Mouse (Mus musculus) intestine, embryonic 16.5 days (tissue): ENCODE data around the gene Ltb4r2. TPM values are rescaled to one million over a fixed set of nuclear protein-coding genes. Genes with fewer than 3 reads are reported as not detected.

Experiments
- ATAC-seq: fragments of 200-750 bp; cut with Nextera tagmentation; 2 replicates; pipeline ENCODE4 v1.8.0; 2017; ENCODE audit warnings: moderate TSS enrichment, moderate library complexity
- H3K27ac ChIP-seq: fragments of 300-500 bp; sonication (generic); 2 replicates; pipeline ENCODE4 v1.5.1; 2014; ENCODE audit warnings: mild to moderate bottlenecking, low read length
- H3K27me3 ChIP-seq: fragments of 300-500 bp; sonication (generic); replicated peaks from 2 replicates; pipeline ENCODE4 v1.6.1; 2014; ENCODE audit warnings: low read length, control low read depth, mixed read lengths; ENCODE audit not compliant: control insufficient read depth, insufficient read depth
- H3K36me3 ChIP-seq: fragments of 300-500 bp; sonication (generic); 2 replicates; pipeline ENCODE4 v1.6.1; 2014; ENCODE audit warnings: low read length, control low read depth; ENCODE audit not compliant: control insufficient read depth, insufficient read depth
- H3K4me1 ChIP-seq: fragments of 300-500 bp; sonication (generic); 2 replicates; pipeline ENCODE4 v1.6.1; 2014; ENCODE audit warnings: low read length, control low read depth, mixed read lengths; ENCODE audit not compliant: control insufficient read depth, insufficient read depth
- H3K4me2 ChIP-seq: fragments of 300-500 bp; sonication (generic); 2 replicates; pipeline ENCODE4 v1.6.1; 2014; ENCODE audit warnings: low read depth, low read length, control low read depth
- H3K4me3 ChIP-seq: fragments of 300-500 bp; sonication (generic); 2 replicates; pipeline ENCODE4 v1.5.1; 2014; ENCODE audit warnings: mild to moderate bottlenecking, low read length
- H3K9ac ChIP-seq: fragments of 300-500 bp; sonication (generic); 2 replicates; pipeline ENCODE4 v1.6.1; 2014; ENCODE audit warnings: low read depth, low read length
- H3K9me3 ChIP-seq: fragments of 300-500 bp; sonication (generic); 2 replicates; pipeline ENCODE4 v1.6.1; 2016; ENCODE audit warnings: low read length, control low read depth; ENCODE audit not compliant: control insufficient read depth
- WGBS: fragments of 180-500 bp; shearing (Covaris S2); extraction: QIAGEN DNeasy Blood & Tissue Kit; methylation state at CpG from one replicate; pipeline ENCODE4 v1.1.7; 2014; 5-methylcytosine and 5-hydroxymethylcytosine counted together
- polyA plus RNA-seq: library from polyadenylated mRNA; unstranded; fragments of >200 nt; fragmentation: Nextera tagmentation; extraction: Ambion mirVana; gene quantifications from 2 replicates; pipeline ENCODE4 v1.2.1, GENCODE M21; 2015

Gene Ltb4r2
- polyA plus RNA-seq, 1 experiment from 2014 or later, result 0.35 TPM

GRCm38 (mm10) chr14:55795380-55796163, 34.3 kb downstream of the Ltb4r2 start:
- peak; percentile 99 for ATAC-seq
- H3K4me1 ChIP-seq, result no peaks in the 10 kb centered on the region; the same call in 1 of the 2 replicates

More at GRCm38 (mm10) chr14:55795380-55796163, 34.3 kb downstream of the Ltb4r2 start:
- no peaks in the 10 kb centered on the region for H3K9me3 ChIP-seq
- no peak overlapping the region for H3K4me2 ChIP-seq
- no peaks in the 10 kb centered on the region for H3K27me3 ChIP-seq
- no peaks in the 10 kb centered on the region for H3K36me3 ChIP-seq
- H3K9ac ChIP-seq, result no peak overlapping the region
- H3K4me3 ChIP-seq, result no peak overlapping the region
- H3K27ac ChIP-seq, result peak overlapping the region; percentile 89
- 65% methylated on average over 15 of the region's 15 CpGs for WGBS

Other genes with a start within 250 kb of the Ltb4r2 start
- not detected in 2 replicates for gene Nrl, start 236.4 kb upstream of the Ltb4r2 start, polyA plus RNA-seq
- gene Pck2, start 221.2 kb upstream of the Ltb4r2 start, polyA plus RNA-seq, result 46.2 and 51.8 TPM in 2 replicates
- 102 and 104 TPM in 2 replicates for gene Dcaf11, start 201.4 kb upstream of the Ltb4r2 start, polyA plus RNA-seq
- gene A730061H03Rik, start 201.0 kb upstream of the Ltb4r2 start, polyA plus RNA-seq, result 2.0 and 2.2 TPM in 2 replicates
- gene Fitm1, start 185.8 kb upstream of the Ltb4r2 start, polyA plus RNA-seq, result 0.18 and 0.28 TPM in 2 replicates
- gene Psme1, start 183.3 kb upstream of the Ltb4r2 start, polyA plus RNA-seq, result 217 and 224 TPM in 2 replicates
- gene Emc9, start 176.1 kb upstream of the Ltb4r2 start, polyA plus RNA-seq, result 14.0 and 15.6 TPM in 2 replicates
- 347 and 368 TPM in 2 replicates for gene Psme2, start 170.3 kb upstream of the Ltb4r2 start, polyA plus RNA-seq
- 19.0 and 19.8 TPM in 2 replicates for gene Rnf31, start 169.7 kb upstream of the Ltb4r2 start, polyA plus RNA-seq
- 11.6 and 12.9 TPM in 2 replicates for gene Irf9, start 157.9 kb upstream of the Ltb4r2 start, polyA plus RNA-seq
- 13.1 and 13.9 TPM in 2 replicates for gene Rec8, start 143.4 kb upstream of the Ltb4r2 start, polyA plus RNA-seq
- 65.5 and 71.1 TPM in 2 replicates for gene Ipo4, start 125.5 kb upstream of the Ltb4r2 start, polyA plus RNA-seq
- 0.53 and 0.70 TPM in 2 replicates for gene Gm49378, start 123.5 kb upstream of the Ltb4r2 start, polyA plus RNA-seq
- gene Tm9sf1, start 117.6 kb upstream of the Ltb4r2 start, polyA plus RNA-seq, result 131 and 133 TPM in 2 replicates
- gene Tssk4, start 111.2 kb upstream of the Ltb4r2 start, polyA plus RNA-seq, result 1.0 and 1.3 TPM in 2 replicates
- gene Mdp1, start 100.9 kb upstream of the Ltb4r2 start, polyA plus RNA-seq, result 65.6 and 70.7 TPM in 2 replicates
- gene Gmpr2, start 89.5 kb upstream of the Ltb4r2 start, polyA plus RNA-seq, result 52.3 and 58.4 TPM in 2 replicates
- gene Nedd8, start 89.3 kb upstream of the Ltb4r2 start, polyA plus RNA-seq, result 464 and 495 TPM in 2 replicates
- 32.6 and 37.1 TPM in 2 replicates for gene Tinf2, start 79.6 kb upstream of the Ltb4r2 start, polyA plus RNA-seq
- gene Tgm1, start 47.5 kb upstream of the Ltb4r2 start, polyA plus RNA-seq, result 0.75 and 1.4 TPM in 2 replicates
- gene Rabggta, start 39.2 kb upstream of the Ltb4r2 start, polyA plus RNA-seq, result 36.9 and 37.5 TPM in 2 replicates
- 151 and 173 TPM in 2 replicates for gene Dhrs1, start 15.7 kb upstream of the Ltb4r2 start, polyA plus RNA-seq
- 28.3 and 33.6 TPM in 2 replicates for gene Nop9, start 15.7 kb upstream of the Ltb4r2 start, polyA plus RNA-seq
- gene Cideb, start 3.0 kb upstream of the Ltb4r2 start, polyA plus RNA-seq, result 118 and 152 TPM in 2 replicates
- 1.0 and 1.1 TPM in 2 replicates for gene Ltb4r1, start 4.5 kb downstream of the Ltb4r2 start, polyA plus RNA-seq
- 6.5 and 6.6 TPM in 2 replicates for gene Adcy4, start 22.7 kb downstream of the Ltb4r2 start, polyA plus RNA-seq
- 51.2 and 55.8 TPM in 2 replicates for gene Ripk3, start 27.4 kb downstream of the Ltb4r2 start, polyA plus RNA-seq
- 21.1 and 21.2 TPM in 2 replicates for gene Nfatc4, start 61.7 kb downstream of the Ltb4r2 start, polyA plus RNA-seq
- gene Nynrin, start 92.6 kb downstream of the Ltb4r2 start, polyA plus RNA-seq, result 12.6 and 13.6 TPM in 2 replicates
- gene Cbln3, start 123.0 kb downstream of the Ltb4r2 start, polyA plus RNA-seq, result 0.17 and 0.27 TPM in 2 replicates
- 12.5 and 13.6 TPM in 2 replicates for gene Khnyn, start 123.5 kb downstream of the Ltb4r2 start, polyA plus RNA-seq
- gene Sdr39u1, start 138.9 kb downstream of the Ltb4r2 start, polyA plus RNA-seq, result 85.2 and 89.2 TPM in 2 replicates
- gene Cma1, start 183.2 kb downstream of the Ltb4r2 start, polyA plus RNA-seq, result 4.1 and 5.7 TPM in 2 replicates
- not detected in 2 replicates for gene Cma2, start 189.6 kb downstream of the Ltb4r2 start, polyA plus RNA-seq